Mouse (Mus musculus): ENCODE measurements around the gene Gm20388. TPM values are rescaled to one million over a fixed set of nuclear protein-coding genes. Genes with fewer than 3 reads are reported as not detected.

The Gm20388 gene
- total RNA-seq, 2 experiments from 2014 or later: not detected

GRCm38 (mm10) chr8:124346852-124347523 is 4436.3 kb downstream of the Gm20388 start:
- peak; percentile 50 to 65 for DNase-seq (ENCODE audit: low spot score in 2 of 2)

- no peak for DNase-seq (ENCODE audit: low spot score in 2 of 2)
These were observed 4437.4 kb downstream of the Gm20388 start for GRCm38 (mm10) chr8:124348087-124348486.

DNA sequence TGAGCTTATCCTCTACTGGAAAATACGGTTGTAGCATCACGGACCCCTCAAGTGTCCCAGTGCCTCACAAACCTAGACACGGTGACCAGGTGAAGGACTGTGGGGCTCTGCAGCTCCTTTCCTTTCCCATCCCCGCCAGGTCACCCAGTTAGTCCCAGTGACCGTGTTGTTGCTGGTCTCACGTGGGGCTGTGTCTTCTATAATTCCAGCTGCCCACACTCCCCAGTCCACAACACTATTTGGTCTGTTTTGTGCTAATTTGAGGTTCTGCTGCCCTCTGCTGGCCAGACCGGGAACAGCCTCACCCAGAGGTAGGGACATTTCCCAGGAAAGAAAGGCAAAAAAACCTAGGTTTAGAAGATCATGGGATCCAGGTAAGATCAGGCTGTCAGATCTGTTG is 4439.0 kb downstream of the Gm20388 start:
- peak; percentile 88 to 89 for DNase-seq (ENCODE audit: low spot score in 2 of 2)

DNA sequence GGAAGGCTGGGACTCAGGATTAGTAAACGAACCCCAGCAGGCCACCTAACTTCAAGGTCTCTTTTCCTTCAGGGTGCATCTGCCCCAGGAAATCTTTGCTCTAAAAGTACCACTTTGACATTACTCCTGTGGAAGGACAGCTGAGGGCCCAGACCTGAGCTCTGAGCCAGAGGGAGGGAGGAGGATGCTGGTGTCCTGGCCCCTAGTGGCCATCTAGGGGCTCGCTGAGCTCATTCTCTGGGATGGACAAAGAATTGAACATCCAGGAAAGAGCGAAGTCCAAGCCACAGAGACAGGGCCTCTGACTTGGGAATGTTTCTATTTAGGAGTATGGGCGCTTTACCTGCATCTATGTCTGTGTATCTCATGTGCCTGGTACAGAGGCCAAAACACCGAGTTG is 4441.0 kb downstream of the Gm20388 start:
- no peak for DNase-seq (ENCODE audit: low spot score in 2 of 2)

- DNase-seq (ENCODE audit: low spot score in 2 of 2): no peak
These were observed 4450.3 kb downstream of the Gm20388 start for GRCm38 (mm10) chr8:124360911-124361310.

DNA sequence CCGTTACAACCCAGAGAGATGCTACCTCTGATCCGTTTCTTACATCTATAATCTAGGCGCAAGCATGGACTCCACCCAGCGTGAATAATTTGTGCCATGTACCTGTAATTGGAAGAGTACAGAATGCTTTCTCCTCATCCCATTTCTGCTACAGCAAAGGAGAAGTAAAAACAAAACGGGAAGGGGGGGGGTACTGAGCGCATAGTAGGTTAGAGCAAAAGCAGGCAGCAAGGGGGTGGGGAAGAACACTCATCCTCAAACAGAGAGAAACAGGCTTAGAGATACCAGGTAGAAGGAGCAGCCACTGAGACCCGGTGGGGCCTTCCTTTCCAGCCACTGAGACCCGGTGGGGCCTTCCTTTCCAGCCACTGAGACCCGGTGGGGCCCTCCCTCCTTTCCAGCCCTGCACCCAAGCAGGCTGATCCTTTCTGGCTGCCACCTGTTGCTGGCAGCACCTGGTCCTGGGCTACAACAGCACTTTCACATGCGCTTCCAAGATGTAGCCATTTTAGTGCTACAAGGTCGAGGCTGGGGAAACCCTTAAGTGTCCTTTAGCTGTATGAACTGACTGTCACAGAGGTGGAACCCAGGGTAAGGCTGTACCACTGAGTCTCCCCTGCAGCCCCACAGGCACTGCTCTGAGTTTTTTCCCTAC is 4451.3 kb downstream of the Gm20388 start:
- DNase-seq (ENCODE audit: low spot score in 2 of 2): no peak

- no peak for DNase-seq (ENCODE audit: low spot score in 2 of 2)
These were observed 4451.9 kb downstream of the Gm20388 start for GRCm38 (mm10) chr8:124362589-124362988.

- DNase-seq (ENCODE audit: low spot score in 2 of 2): no peak
These were observed 4452.7 kb downstream of the Gm20388 start for GRCm38 (mm10) chr8:124363337-124363736.

- peak; percentile 57 to 70 for DNase-seq (ENCODE audit: low spot score in 2 of 2)
These were observed 4457.6 kb downstream of the Gm20388 start for GRCm38 (mm10) chr8:124368213-124368612.

- DNase-seq (ENCODE audit: low spot score in 2 of 2): no peak
These were observed 4460.0 kb downstream of the Gm20388 start for GRCm38 (mm10) chr8:124370422-124371183.

- DNase-seq (ENCODE audit: low spot score in 2 of 2): no peak
These were observed 4460.9 kb downstream of the Gm20388 start for GRCm38 (mm10) chr8:124371410-124372123.

- DNase-seq (ENCODE audit: low spot score in 2 of 2): no peak
These were observed 4463.1 kb downstream of the Gm20388 start for GRCm38 (mm10) chr8:124373753-124374152.

- DNase-seq (ENCODE audit: low spot score in 2 of 2): no peak
These were observed 4464.5 kb downstream of the Gm20388 start for GRCm38 (mm10) chr8:124375168-124375567.

DNA sequence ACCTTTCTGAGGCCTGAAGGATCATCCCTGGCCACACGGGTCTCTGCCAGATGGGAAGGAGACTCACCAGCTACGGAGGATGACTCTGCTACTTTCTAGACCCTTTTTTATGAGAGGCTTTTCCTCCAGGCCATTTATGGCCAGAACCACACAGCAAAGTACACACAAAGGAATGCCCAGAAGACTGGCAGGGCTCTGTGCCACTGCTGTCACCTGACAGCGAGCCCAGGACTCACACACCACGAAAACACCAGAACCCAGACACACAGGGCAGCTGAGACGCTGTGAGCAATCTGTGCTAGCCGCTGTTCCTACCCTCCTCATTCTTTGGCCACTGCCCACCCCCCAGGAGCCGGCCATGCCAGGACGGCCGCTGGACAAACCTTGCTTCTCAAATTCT is 4465.1 kb downstream of the Gm20388 start:
- no peak for DNase-seq (ENCODE audit: low spot score in 2 of 2)

- no peak for DNase-seq (ENCODE audit: low spot score in 2 of 2)
These were observed 4465.8 kb downstream of the Gm20388 start for GRCm38 (mm10) chr8:124376406-124376805.

DNA sequence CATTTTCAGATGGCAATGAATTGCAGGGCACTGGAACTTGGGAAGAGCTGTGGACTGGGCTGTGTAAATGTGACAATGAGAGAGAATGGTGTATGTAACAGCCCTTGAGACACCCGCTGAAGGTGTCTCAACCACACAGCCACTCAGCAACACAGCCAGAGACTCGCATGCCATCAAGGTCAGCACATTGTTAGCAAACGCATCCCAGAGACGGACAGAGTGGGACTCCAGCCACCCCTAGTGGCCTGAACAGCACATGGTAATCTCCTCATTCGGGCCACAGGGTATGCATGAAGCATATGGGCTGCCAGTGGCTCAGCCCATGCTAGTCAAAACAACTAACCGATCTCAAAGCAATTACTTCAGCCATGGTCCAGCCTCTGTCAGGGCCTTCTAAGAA is 4468.6 kb downstream of the Gm20388 start:
- no peak for DNase-seq (ENCODE audit: low spot score in 2 of 2)

GRCm38 (mm10) chr8:124382235-124382634 is 4471.6 kb downstream of the Gm20388 start:
- no peak for DNase-seq (ENCODE audit: low spot score in 2 of 2)

DNA sequence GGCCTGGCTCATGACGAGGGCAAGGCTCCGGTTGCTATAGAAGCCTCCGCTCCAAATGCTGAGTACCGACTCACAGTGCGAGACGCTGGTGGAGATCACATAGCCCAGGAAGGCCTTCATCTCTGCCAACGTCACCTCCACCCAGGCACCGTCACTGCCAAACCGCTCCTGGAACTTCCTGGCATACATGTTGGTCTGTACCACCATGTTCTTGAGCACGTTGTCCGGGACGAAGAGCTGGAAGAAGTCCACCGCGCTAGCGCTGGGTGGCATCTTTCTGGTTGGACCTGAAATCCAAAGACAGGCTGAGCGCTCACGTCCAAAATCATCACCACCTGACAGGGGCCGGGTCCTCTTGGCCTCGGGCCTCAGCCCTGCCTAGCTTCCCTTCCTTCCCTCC is 4473.7 kb downstream of the Gm20388 start:
- no peak for DNase-seq (ENCODE audit: low spot score in 2 of 2)

- peak; percentile 58 to 79 for DNase-seq (ENCODE audit: low spot score in 2 of 2)
These were observed 4475.7 kb downstream of the Gm20388 start for GRCm38 (mm10) chr8:124386225-124386899.

- DNase-seq (ENCODE audit: low spot score in 2 of 2): peak; percentile 58 to 67
These were observed 4478.9 kb downstream of the Gm20388 start for GRCm38 (mm10) chr8:124389495-124389894.

DNA sequence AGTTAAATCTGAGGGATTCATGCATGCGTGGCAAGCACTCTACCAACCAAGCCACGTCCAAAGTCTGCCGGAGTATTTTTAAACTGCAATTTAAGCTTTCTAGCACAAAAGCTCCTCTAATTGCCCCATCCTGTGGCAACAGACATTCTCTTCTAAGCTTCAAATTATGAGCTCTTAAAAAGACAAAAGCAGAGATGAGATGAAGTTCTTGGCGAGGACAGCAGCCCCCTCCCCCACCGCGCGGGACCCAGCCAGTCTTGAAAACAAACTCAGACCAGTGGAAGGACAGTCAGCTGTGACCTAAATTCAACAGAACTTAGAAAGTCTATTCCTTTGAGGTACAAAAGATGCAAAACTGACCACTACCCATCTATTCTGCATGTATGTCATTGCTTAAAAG is 4480.6 kb downstream of the Gm20388 start:
- peak in 1 of 2 experiments; percentile 42 for DNase-seq (ENCODE audit: low spot score in 2 of 2)
